Mouse (Mus musculus) testis, adult 10 weeks (tissue): ENCODE results near the gene Cyp3a41b. TPM values are rescaled to one million over a fixed set of nuclear protein-coding genes. Genes with fewer than 3 reads are reported as not detected.

ENCODE experiments used
- polyA plus RNA-seq: library from polyadenylated mRNA; stranded (reverse); fragments of 350-450 nt; fragmentation: Illumina TruSeq; extraction: RNeasy Lipid Tissue Mini Kit (QIAGEN cat#74804); gene quantifications from one replicate; pipeline ENCODE4 v1.2.3, GENCODE M21; 2014; ENCODE audit warnings: low read depth, low replicate concordance

The Cyp3a41b gene
- polyA plus RNA-seq: not detected

GRCm38 (mm10) chr5:145584630-145585029 is at the start of gene Cyp3a41b:
TSS of gene Cyp3a41b (minus strand) at chr5:145584730.

Other genes with a start within 250 kb of the Cyp3a41b start
- 0.60 TPM for gene Cyp3a57, start 239.5 kb downstream of the Cyp3a41b start, polyA plus RNA-seq
- not detected for gene Cyp3a16, start 115.0 kb downstream of the Cyp3a41b start, polyA plus RNA-seq
- gene Cyp3a41a, start 135.4 kb upstream of the Cyp3a41b start, polyA plus RNA-seq: 0.67 TPM
- not detected for gene Cyp3a44, start 221.1 kb upstream of the Cyp3a41b start, polyA plus RNA-seq